Mouse (Mus musculus) NIH3T3 (cell line): ENCODE data around the gene Fut7.

Experiments used
- DNase-seq: peaks from one replicate; pipeline ENCODE4 v3.0.0-alpha.2; 2012; ENCODE audit warnings: low read depth

Fut7 gene

DNA sequence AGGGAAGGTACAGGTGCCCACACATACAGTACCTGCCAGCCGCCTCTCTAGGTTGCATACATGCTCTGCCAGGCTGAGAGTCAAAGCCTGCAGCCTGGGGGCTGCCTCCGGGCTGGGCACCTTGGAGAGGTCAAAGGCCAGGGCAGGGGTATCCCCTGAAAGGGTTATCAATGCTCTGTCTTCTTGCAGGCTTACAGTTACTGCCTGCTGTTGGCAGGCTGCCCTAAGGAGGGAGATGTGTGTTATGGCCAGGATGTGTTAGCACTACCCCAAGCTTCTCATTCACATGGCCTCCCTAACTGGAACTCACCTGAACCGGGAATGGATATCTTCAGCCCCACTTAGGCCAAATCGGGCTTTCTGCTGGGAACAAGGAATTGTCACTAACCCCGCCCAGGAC is 37.1 kb downstream of the Fut7 start:
- peak; percentile 65 for DNase-seq

DNA sequence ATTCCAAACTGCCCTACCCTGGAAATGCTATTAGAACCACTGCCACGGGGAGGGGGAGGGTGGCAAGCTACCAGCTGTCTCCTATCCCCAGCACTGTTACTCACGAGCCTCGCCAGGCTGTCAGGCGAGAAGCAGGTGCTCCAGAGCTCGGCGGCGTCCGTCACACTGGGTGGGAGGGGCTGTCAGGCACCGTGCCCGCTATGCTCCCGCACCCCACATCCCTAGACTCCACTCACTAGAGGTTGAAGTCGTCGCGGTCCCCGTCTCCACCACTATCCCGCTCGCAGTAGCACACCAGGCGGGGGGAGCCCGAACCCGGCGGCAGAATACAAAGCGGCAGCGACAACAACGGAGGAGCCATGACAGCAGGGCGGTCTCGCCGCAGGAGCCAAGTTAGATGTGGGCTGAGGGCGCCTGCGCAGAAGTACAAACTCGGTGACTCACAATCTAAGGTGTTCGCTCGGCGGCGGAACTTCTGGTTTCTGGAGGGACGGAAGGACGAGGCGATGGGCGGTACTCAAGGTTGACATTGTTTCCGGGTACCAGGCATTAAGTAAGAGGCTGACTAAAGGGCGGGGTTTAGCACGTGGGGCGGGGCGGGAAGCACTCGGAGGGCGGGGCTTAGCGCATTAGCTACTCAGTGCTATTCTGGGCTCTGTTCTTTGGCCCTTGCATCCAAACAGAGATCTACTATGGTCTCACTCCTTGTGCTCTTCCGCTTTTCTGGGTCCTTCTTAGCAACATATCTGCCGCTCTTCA is 37.7 kb downstream of the Fut7 start, which contains the start of gene Paxx:
Gene Paxx (minus strand): TSS at position 544 of the 759 bp plus-strand sequence.
- DNase-seq = peak; percentile 98

GRCm38 (mm10) chr2:25461407-25461806 is 38.3 kb downstream of the Fut7 start:
- DNase-seq = no peak

GRCm38 (mm10) chr2:25463630-25464029 is 40.6 kb downstream of the Fut7 start:
- DNase-seq = no peak

DNA sequence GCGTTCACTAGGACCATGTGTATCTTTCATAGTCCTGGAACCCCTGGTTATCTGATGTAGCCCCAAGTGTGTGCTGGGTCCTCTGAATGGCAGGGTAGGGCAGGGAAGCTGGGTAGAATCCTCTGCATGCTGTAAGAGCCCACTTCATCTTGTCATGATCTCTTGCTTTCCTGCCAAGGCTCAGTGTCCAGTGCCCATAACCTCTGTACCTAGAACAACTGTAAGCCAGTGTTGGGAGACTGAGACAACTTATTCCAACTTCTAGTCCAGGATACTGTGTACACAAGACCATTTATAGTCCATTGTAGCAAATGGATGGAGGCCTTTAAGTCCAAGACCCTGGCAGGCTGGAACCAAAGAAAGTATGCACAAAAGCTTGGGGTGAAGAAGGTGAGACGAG is 42.2 kb downstream of the Fut7 start:
- no peak for DNase-seq

DNA sequence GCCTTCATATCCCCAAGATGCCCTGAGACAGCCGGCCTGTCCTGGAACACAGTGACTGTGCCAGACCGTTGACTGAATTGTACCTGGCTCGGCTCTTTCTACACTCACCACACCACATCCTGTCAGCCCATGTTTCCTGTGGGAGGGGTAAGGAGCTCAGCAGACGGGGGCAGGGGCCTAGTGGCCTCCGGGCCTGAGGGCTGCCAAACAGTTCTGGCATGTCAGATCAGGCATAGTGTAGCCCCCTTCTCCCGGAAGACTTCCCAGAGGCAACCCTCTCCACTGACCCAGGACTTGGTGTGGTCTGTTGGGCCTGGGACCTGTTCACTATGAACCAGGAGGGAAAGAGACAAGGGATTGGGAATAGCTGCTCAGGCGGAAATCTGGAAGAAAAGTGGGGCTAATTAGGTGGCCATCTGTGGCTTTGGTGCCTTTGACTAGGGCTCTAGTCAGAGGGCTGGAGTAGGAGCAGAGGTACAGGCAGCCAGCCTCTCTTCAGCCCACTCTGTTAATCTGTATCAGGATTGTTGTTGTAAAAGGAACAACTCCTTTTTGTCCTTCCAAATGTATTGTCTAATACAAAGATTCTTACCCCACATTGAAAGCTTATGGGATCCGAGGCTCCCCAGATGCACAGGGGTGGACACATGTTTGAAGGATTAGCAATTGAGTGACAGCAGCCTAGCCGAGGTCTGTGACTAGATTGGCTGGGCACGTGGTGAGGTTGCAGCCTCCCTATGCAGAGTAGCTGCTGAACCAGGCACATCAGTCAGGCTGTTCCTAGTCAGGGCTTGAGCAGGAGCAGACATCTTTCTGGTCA is 43.0 kb downstream of the Fut7 start:
- peak; percentile 34 for DNase-seq

DNA sequence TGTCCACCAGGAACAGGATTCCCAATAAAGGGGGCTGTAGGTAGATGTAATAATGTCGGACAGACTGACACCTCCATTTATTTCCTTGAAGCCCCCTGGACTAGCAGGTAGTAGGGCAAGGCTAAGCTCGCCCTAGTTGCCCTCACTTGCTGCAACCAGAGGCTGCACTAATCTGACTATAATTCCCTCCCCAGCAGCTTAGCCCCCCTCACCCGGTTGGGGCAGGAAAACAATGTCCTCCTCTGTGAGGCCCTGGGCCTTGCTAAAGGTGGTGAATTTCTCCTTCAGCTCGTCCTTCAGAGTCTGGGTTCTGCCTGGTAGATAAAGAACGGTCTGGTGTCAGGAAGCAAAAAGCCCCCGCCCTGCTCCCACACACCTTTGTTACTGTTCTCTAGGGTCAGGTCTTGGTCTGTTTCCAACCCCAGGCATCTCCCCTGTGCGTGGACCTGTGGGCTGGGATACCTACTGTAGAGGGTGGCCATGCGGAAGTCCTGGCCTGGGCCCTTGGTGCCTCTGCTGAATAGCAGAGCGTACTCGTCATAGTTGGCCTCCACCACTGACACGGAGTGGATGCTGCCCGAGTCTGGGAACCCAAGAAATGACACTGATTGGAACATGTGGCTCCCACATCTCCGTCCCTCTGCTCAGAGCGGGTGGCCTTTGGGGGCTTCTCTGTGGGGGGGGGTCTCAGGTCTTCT is 44.7 kb downstream of the Fut7 start:
- DNase-seq = no peak

DNA sequence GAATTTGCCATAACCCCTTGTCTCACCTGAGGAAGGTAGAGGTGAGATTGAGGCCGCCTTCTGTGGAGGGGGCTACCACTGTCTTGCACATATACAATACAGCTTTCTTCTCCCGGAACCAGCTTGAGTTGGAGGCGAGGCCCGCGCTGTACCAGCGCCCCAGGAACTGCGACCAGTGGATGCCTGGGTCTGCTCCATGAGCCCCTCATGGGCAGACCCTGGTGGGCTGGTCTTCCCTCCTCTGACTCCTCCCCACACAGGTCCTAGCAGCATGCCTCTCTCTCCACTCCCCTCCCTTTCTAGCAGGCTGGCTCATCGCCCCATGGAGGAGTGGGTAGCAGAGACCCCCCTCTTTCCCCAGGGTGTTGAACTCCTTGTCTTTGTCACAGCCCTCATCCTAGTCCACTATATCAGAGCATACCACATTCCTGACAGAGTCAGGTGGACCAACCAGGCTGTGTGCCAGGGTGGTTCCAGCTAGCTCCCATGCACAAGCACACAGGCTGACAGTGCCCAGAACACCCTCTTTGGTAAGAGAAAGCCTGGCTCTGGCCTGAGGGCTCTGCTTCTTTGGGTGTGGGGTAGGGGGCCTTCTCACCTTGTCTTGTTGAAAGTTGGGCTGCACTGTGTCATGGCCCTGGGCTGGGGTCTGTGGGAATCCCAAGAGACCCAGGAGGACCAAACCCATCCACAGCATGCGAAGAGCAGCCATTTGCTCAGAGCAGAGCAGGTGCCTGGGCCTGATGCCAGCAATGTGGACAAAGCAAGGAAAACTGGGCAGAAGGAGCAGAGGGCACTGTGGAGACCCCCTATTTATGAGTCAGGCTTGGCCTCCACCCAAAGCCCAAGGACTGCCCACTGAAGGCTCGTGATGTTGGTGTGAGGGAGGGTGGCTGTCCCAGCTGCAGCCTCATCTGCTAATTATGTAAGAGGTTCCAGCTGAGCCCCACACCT is 46.2 kb downstream of the Fut7 start:
- DNase-seq = peak; percentile 47

- no peak for DNase-seq
These were observed 46.9 kb downstream of the Fut7 start, which contains the start of gene Ptgds for GRCm38 (mm10) chr2:25469969-25470368. Ptgds (minus strand) TSS chr2:25470046.

DNA sequence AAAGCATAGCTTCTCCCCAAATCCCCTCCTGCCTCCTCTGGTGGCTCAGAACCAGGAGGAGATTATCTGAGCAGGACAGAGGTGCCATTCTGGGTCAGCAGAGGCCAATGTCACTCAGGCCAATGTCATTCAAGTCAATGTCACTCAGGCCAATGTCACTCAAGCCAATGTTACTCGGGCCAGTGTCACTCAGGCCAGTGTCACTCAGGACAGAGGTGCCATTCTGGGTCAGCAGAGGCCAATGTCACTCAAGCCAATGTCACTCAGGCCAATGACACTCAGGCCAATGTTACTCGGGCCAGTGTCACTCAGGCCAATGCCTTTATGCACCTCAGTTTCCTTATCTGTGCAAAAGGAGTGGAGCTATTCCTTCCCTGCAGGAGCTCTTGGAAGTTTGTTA is 49.5 kb downstream of the Fut7 start:
- DNase-seq = no peak
